Mouse (Mus musculus) c-Kit-positive CD71-positive TER-119-positive erythroid progenitor cells, embryonic 14.5 days (primary cell): Measurements from ENCODE around the gene Parp14.
"Not testable (repeated sequence)": the region's sequence is repeated elsewhere in the genome, so short reads cannot be mapped to it uniquely, and the experiment has no call there.

Experiments used
- DNase-seq: peaks from one replicate; pipeline ENCODE4 v3.0.0-alpha.2; 2013; ENCODE audit warnings: low spot score

The Parp14 gene

DNA sequence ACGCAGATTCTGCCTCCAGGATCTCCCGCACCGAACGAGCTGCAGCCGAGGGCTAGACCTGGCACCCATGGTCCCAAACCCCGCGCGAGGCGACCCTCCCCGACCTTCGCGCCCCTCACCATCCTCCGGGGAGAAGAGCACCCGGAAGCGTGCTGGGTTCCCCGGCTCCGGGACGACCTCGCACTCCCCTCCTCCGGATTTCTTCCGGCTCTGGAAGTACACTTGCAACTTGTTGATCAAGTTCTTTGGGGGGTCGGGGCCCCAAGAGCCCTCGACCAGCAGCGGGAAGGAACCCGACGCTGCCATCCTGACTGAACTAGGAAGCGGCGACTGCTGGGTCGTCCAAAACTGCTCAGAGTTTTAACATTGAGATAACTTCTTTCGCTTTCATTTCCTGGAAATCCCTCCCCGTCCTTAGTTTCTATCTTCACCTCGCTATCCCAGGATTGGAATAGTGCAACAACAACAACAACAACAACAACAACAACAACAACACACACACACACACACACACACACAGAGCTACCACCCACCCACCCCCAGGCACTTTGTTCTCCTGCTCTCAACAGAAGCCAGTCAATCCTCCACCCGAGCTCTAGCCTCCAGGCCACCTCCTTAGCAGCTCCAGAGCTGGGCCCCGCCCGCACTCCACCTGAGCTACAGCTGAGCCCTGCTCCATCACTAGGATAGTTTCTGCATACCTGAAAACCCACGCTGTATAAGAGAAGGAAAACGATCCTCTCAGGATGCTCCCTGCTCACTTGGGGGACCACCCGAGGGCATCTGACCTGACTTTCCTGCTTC lies at the start of gene Parp14:
TSS of gene Parp14 (minus strand) at position 497 of the 804 bp plus-strand sequence.
- peak; percentile 51 for DNase-seq

GRCm38 (mm10) chr16:35918721-35919543 lies 47.6 kb upstream of the Parp14 start:
- DNase-seq: no peak

- no peak for DNase-seq
Measured at GRCm38 (mm10) chr16:35914301-35914700, 43.0 kb upstream of the Parp14 start.

GRCm38 (mm10) chr16:35913526-35913925 lies 42.2 kb upstream of the Parp14 start:
- no peak for DNase-seq

DNA sequence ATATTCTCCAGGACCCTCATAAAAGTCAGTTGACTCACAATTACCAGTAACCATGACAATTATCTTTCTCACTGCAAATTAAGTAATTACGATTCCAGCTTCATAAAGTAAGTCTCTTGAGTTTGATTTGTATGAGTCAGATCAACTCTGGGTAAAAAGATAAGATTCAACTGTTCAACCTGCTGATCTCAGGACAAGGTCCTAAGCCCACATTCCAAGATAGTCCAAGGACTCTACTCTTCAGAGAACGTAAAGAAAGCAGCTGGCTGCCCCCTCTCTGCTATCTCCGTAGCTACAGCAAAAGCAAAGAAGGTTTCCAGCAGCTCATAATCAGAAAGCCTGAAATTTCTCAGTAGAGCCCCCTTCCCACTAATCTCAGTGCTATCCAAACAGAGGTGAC lies 40.1 kb upstream of the Parp14 start:
- DNase-seq: no peak

DNA sequence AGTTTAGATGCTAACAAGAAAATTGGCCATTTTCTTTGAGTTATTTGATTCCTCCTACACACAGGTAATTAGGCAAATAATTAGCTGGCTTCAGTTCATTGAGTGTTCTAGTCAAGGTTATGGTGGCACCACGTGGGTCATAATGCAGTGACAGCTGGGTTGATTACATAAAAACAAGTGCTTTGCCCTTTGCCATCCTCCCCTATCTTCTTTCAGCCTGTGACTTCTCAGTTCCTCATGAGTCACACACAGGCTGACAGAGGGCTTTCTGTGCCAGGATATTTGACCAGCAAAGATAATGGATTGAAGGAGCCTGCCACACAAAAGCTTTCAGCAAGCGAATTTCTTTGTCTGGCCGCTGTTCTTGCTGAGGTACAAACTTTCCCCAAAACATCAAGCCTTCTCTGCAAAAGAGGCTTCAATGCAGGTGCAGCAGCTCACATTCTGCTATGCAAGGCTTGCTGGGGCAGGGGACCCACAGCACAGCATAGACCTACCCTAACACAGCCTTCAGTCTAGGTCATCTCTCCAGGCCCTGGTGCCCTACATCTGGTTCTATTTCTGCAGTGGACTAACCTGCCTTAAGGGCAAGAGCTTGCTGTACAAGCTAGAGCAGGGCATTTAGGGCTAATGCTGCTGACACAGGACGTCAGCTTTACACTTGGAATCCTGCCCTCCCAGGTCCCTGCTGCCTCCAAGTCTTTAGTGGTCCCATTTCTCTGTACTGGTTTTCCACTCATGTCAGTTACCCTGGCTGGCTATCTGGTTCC lies 36.3 kb upstream of the Parp14 start:
- no peak for DNase-seq

GRCm38 (mm10) chr16:35906887-35907286 lies 35.5 kb upstream of the Parp14 start:
- no peak for DNase-seq

DNA sequence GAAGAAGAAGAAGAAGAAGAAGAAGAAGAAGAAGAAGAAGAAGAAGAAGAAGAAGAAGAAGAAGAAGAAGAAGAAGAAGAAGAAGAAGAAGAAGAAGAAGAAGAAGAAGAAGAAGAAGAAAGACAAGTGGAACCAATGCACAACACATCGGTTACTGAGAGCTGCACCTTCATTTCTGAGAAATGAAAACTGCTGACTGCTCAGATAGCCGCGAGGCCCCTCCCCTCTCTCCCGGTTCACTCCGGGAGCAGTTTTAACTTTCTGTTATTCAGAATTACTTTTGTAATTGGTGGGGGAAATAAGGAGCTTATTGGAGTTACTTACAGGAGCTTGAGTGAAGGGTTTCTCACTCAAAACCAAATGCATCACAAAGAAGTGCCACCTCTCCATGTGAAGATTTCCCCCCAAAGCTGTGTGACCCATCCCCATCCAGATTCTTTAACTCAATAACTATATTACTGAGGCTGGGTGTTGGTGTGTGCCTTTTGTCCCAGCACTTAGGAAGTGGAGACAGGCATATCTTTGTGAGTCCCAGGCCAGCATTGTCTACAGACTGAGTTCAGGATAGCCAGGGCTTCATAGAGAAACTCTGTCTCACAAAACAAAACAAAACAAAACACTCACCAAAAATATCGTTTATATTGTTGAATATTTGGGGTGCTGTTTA lies 34.6 kb upstream of the Parp14 start:
- peak; percentile 71 for DNase-seq

DNA sequence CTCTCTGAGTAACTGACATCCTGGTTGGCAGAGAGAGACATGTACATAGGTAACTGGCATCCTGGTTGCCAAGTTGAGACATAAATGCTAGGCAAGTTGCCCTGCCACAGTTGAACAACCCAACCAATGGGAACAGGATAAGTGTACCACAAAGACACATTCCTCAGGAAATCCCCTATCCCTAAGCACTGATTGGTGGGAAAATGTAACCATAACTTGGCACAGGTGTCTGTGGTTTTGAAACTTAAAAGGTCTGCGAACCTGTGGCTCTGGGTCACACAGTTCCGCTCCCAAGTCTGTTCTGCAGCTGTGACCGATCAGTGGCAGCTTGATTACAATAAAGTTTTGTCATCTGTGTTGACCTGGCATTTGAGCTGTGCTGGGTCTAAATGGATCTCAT lies 34.0 kb upstream of the Parp14 start:
- no peak for DNase-seq

- DNase-seq: no peak
Measured at GRCm38 (mm10) chr16:35904121-35904736, 32.9 kb upstream of the Parp14 start.

- no peak for DNase-seq
Measured at GRCm38 (mm10) chr16:35903014-35903640, 31.8 kb upstream of the Parp14 start.

- no peak for DNase-seq
Measured at GRCm38 (mm10) chr16:35900541-35900940, 29.2 kb upstream of the Parp14 start.

GRCm38 (mm10) chr16:35894997-35895396 lies 23.7 kb upstream of the Parp14 start:
- no peak for DNase-seq

GRCm38 (mm10) chr16:35891603-35892002 lies 20.3 kb upstream of the Parp14 start:
- not testable (repeated sequence) for DNase-seq

- DNase-seq: no peak
Measured at GRCm38 (mm10) chr16:35890645-35891044, 19.3 kb upstream of the Parp14 start.

GRCm38 (mm10) chr16:35888910-35889309 lies 17.6 kb upstream of the Parp14 start:
- DNase-seq: no peak

GRCm38 (mm10) chr16:35888174-35888573 lies 16.8 kb upstream of the Parp14 start:
- no peak for DNase-seq

GRCm38 (mm10) chr16:35874416-35874815 lies 3.1 kb upstream of the Parp14 start:
- peak; percentile 55 for DNase-seq

DNA sequence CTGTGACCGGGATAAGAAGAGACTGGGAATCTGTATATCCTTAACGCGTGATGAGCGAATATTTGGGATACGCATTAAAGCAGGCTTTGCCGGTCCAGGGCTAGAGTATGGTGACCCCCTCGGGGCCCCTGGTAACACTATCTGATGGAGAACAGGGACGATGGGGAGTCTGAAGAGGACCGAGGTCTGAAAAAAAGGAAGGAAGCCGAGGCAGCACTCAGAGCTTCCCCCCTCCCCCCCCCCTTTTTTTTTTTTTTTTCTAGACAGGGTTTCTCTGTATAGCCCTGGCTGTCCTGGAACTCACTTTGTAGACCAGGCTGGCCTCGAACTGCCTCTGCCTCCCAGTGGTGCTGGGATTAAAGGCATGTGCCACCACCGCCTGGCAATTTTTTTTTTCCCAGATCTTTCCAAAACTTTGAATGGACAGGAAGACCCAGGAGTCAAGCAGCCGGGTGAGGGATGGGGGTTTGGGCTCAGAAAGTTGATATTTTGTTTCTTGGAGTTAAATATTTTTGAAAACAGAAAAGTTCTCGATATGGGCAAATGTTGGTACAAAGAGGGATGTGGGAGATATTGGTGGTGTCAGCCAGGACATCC lies 1.2 kb upstream of the Parp14 start:
- DNase-seq: no peak

DNA sequence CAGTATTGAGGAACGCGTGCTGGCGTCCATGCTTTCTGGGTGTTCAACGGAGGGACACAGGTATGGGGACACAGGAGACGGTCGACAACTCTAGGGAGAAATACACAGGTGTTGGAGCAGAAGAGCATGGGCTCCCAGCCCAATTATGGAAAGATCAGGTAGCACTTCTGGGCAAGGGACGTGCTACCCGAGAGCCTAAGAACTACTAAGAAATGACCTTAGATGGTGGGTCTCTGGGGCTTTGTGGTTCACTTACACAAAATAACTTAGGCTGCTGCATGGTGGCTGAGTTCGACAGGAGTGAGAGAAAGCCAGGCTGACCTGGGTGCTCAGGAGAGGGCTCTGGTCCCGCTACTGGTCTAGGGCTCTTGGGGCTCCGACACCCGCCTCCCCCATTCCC lies 554 bp upstream of the Parp14 start:
- DNase-seq: no peak
